Mouse (Mus musculus) limb, embryonic 14.5 days (tissue): ENCODE results near the gene Eya4. TPM values are rescaled to one million over a fixed set of nuclear protein-coding genes. Genes with fewer than 3 reads are reported as not detected.

Experiments used
- ATAC-seq: fragments of 200-750 bp; cut with Nextera tagmentation; 2 replicates; pipeline ENCODE4 v1.8.0; 2017; ENCODE audit warnings: low read depth, moderate number of reproducible peaks, moderate TSS enrichment; ENCODE audit not compliant: low FRiP score
- DNase-seq: peaks from one replicate; pipeline ENCODE4 v3.0.0-alpha.2; 2015; ENCODE audit warnings: low spot score
- H3K27ac ChIP-seq: fragments of 300-500 bp; sonication (generic); replicated peaks from 2 replicates; pipeline ENCODE4 v1.5.1; 2014; ENCODE audit warnings: low read depth, mild to moderate bottlenecking, low read length, moderate library complexity, mixed read lengths
- H3K27me3 ChIP-seq: fragments of 300-500 bp; sonication (generic); 2 replicates; pipeline ENCODE4 v1.6.1; 2014; ENCODE audit warnings: low read length, mixed read lengths; ENCODE audit not compliant: control insufficient read depth, insufficient read depth
- H3K36me3 ChIP-seq: fragments of 300-500 bp; sonication (generic); 2 replicates; pipeline ENCODE4 v1.6.1; 2014; ENCODE audit warnings: mild to moderate bottlenecking, low read length, moderate library complexity, mixed read lengths; ENCODE audit not compliant: control insufficient read depth, insufficient read depth
- H3K4me1 ChIP-seq: fragments of 300-500 bp; sonication (generic); 2 replicates; pipeline ENCODE4 v1.6.1; 2014; ENCODE audit warnings: antibody characterized with exemption, low read length, mixed read lengths; ENCODE audit not compliant: control insufficient read depth, insufficient read depth
- H3K4me2 ChIP-seq: fragments of 300-500 bp; sonication (generic); replicated peaks from 2 replicates; pipeline ENCODE4 v1.6.1; 2014; ENCODE audit warnings: low read depth, mild to moderate bottlenecking, low read length, moderate library complexity; ENCODE audit not compliant: severe bottlenecking
- H3K4me3 ChIP-seq: fragments of 300-500 bp; sonication (generic); replicated peaks from 2 replicates; pipeline ENCODE4 v1.5.1; 2014; ENCODE audit warnings: low read length
- H3K9ac ChIP-seq: fragments of 300-500 bp; sonication (generic); 2 replicates; pipeline ENCODE4 v1.6.1; 2014; ENCODE audit warnings: mild to moderate bottlenecking, low read depth, low read length, moderate library complexity; ENCODE audit not compliant: severe bottlenecking
- H3K9me3 ChIP-seq: fragments of 300-500 bp; sonication (generic); 2 replicates; pipeline ENCODE4 v1.6.1; 2016; ENCODE audit warnings: low read length; ENCODE audit not compliant: control insufficient read depth
- POLR2A ChIP-seq: fragments of 200-500 bp; IDR thresholded peaks from 2 replicates; pipeline ENCODE4 v1.8.0; 2012; ENCODE audit warnings: inconsistent platforms, mild to moderate bottlenecking, moderate library complexity, borderline replicate concordance; ENCODE audit not compliant: insufficient read depth, insufficient read length; ENCODE audit errors: extremely low read depth
- WGBS: fragments of 180-500 bp; shearing (Covaris S2); extraction: QIAGEN DNeasy Blood & Tissue Kit; methylation state at CpG from one replicate; pipeline ENCODE4 v1.1.7; 2014; 5-methylcytosine and 5-hydroxymethylcytosine counted together
- polyA plus RNA-seq, 2 experiments: library from polyadenylated mRNA; depleted of rRNA in 1 of 2; stranded (reverse) in 1 of 2; unstranded in 1 of 2; fragments of >200 nt; fragmentation: Nextera tagmentation in 1 of 2; extraction: Ambion mirVana in 1 of 2; gene quantifications; 2 replicates each; pipeline versions ENCODE4 v1.2.1 to v1.2.3; 2012 to 2014

Gene Eya4
- polyA plus RNA-seq, 2 experiments = 6.6 to 12.5 TPM

DNA sequence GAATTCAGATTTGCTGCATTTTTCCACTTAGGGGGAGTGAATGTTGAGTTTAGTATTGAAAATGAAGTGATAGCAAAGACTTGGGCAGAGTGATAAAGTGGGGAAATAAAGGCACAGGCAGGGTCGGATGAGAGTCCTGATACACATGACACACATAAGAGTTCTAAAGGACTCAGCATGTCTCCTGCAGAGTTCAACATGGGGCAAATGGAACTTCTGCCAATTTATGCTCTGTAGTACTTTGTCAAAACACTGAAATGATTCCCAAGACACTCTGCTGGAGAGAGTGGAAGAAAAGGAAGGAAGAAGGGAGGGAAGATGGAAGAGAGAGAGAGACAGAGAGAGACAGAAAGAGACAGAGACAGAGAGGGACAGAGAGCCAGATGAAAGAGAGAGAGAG is 222.6 kb downstream of the Eya4 start:
- Histone ChIP-seq H3K36me3 (peaks cover 2% of the 10 kb centered on the region; the same call in 1 of the 2 replicates), H3K9ac (no peak overlapping the region), H3K4me2 (no peak overlapping the region), H3K27ac (no peak overlapping the region), H3K27me3 (no peaks in the 10 kb centered on the region), H3K9me3 (no peaks in the 10 kb centered on the region), H3K4me3 (no peak overlapping the region), H3K4me1 (no peaks in the 10 kb centered on the region)
- ATAC-seq (no peak), DNase-seq (no peak)
- TF ChIP-seq POLR2A = no peak
- 64% methylated on average over 1 of the region's 1 CpGs for WGBS

DNA sequence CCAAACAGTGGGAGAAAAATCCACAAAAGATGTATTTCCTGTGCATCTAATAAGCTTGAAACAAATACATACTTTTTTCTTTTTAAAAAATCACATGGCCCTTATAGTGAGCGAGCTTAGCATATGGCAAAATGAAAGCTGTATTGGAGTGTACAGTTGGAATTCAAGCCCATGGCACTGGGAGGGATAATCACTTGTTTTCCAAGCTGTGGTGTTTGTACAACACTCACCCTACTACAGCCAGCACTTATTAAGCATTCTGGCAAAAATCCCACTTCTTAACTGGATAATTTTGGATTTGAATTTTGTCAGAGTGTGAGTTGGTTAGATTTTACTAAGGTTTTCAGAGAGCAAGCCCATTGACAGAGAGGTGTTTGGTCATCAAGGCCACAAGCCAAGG is 223.4 kb downstream of the Eya4 start:
- no peak overlapping the region for H3K27ac ChIP-seq
- no peaks in the 10 kb centered on the region for H3K4me1 ChIP-seq
- ATAC-seq (no peak), DNase-seq (no peak)
- H3K27me3 ChIP-seq = no peaks in the 10 kb centered on the region
- no peak overlapping the region for H3K4me2 ChIP-seq
- no peak overlapping the region for H3K9ac ChIP-seq
- H3K36me3 ChIP-seq = no peaks in the 10 kb centered on the region
- no peak overlapping the region for H3K4me3 ChIP-seq
- H3K9me3 ChIP-seq = no peaks in the 10 kb centered on the region
- 78% methylated on average over 1 of the region's 1 CpGs for WGBS
- no peak for TF ChIP-seq POLR2A

- Histone ChIP-seq H3K4me3 (no peak overlapping the region), H3K4me2 (no peak overlapping the region), H3K9ac (no peak overlapping the region), H3K9me3 (no peaks in the 10 kb centered on the region), H3K27ac (no peak overlapping the region), H3K27me3 (no peaks in the 10 kb centered on the region), H3K36me3 (no peaks in the 10 kb centered on the region), H3K4me1 (no peaks in the 10 kb centered on the region)
- DNase-seq = no peak
- WGBS = 84% methylated on average over 5 of the region's 5 CpGs
- ATAC-seq = no peak
- TF ChIP-seq POLR2A = no peak
These were observed 224.1 kb downstream of the Eya4 start for GRCm38 (mm10) chr10:23126529-23126928.

GRCm38 (mm10) chr10:23120437-23120836 is 230.1 kb downstream of the Eya4 start:
- WGBS = 35% methylated on average over 2 of the region's 2 CpGs
- DNase-seq = no peak

DNA sequence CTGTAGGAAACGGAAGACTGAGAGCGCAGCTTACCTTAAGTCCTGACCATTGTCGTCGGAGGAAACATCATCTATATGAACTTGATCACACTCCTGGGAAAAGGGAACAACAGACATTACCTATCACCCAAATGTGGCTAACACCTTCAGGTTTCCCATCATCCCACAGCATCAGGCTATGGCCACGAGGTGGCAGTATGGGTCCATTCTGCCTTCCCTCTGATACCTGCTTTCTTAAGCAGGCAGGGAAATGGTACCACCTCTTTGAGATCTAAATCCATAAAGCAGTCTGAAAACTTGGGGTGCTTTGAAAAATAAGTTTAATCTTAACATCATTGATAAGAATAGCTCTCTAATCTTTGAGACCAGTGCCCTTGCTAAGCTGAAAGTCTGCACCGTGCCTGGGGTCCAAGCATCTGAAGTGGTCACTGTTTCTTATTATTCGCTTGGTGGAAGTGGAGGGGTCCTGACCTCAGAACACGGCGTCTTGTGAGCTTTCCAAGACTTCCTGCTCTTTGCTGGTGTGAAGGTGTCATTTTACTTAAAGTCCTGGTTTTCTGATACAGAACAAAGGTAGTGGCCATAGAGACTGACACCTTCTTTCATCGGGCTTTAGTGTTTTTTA is 233.7 kb downstream of the Eya4 start:
- H3K27ac ChIP-seq = no peak overlapping the region
- DNase-seq (peak; percentile 80), ATAC-seq (no peak; the same call in 1 of the 2 replicates)
- H3K4me2 ChIP-seq = no peak overlapping the region
- no peaks in the 10 kb centered on the region; the same call in 1 of the 2 replicates for H3K36me3 ChIP-seq
- H3K4me3 ChIP-seq = no peak overlapping the region
- no peaks in the 10 kb centered on the region for H3K27me3 ChIP-seq
- H3K4me1 ChIP-seq = no peaks in the 10 kb centered on the region; the same call in 1 of the 2 replicates
- TF ChIP-seq POLR2A = no peak
- WGBS = 25% methylated on average over 10 of the region's 10 CpGs
- H3K9ac ChIP-seq = no peak overlapping the region
- no peaks in the 10 kb centered on the region for H3K9me3 ChIP-seq

More at GRCm38 (mm10) chr10:23120437-23120836, 230.1 kb downstream of the Eya4 start:
- no peaks in the 10 kb centered on the region for H3K27me3 ChIP-seq
- no peaks in the 10 kb centered on the region for H3K36me3 ChIP-seq
- H3K4me2 ChIP-seq = no peak overlapping the region
- H3K9ac ChIP-seq = no peak overlapping the region
- H3K9me3 ChIP-seq = no peaks in the 10 kb centered on the region
- no peaks in the 10 kb centered on the region; the same call in 1 of the 2 replicates for H3K4me1 ChIP-seq
- no peak for TF ChIP-seq POLR2A
- no peak overlapping the region for H3K4me3 ChIP-seq
- no peak overlapping the region for H3K27ac ChIP-seq
- ATAC-seq = no peak
